Mouse (Mus musculus): ENCODE results near the gene Mpg.

Mpg gene

GRCm38 (mm10) chr11:32256146-32256545, 29.8 kb downstream of the Mpg start:
- no peak for TF ChIP-seq GATA4 (IDR thresholded peaks at IDR 0.05; ENCODE audit: insufficient replicate concordance, low read length)

- TF ChIP-seq GATA4 (IDR thresholded peaks at IDR 0.05; ENCODE audit: insufficient replicate concordance, low read length), result no peak
These were observed 30.3 kb downstream of the Mpg start for GRCm38 (mm10) chr11:32256566-32256965.

- TF ChIP-seq GATA4 (IDR thresholded peaks at IDR 0.05; ENCODE audit: insufficient replicate concordance, low read length), result no peak
These were observed 36.5 kb downstream of the Mpg start for GRCm38 (mm10) chr11:32262674-32263415.

GRCm38 (mm10) chr11:32265117-32265738, 38.9 kb downstream of the Mpg start:
- no peak for TF ChIP-seq GATA4 (IDR thresholded peaks at IDR 0.05; ENCODE audit: insufficient replicate concordance, low read length)

GRCm38 (mm10) chr11:32266194-32266593, 39.9 kb downstream of the Mpg start:
- TF ChIP-seq GATA4 (IDR thresholded peaks at IDR 0.05; ENCODE audit: insufficient replicate concordance, low read length), result no peak

GRCm38 (mm10) chr11:32266776-32267175, 40.5 kb downstream of the Mpg start:
- TF ChIP-seq GATA4 (IDR thresholded peaks at IDR 0.05; ENCODE audit: insufficient replicate concordance, low read length), result no peak

GRCm38 (mm10) chr11:32267188-32267884, 41.0 kb downstream of the Mpg start, which contains the start of gene Nprl3:
Gene Nprl3 (minus strand): TSS chr11:32267707.
- TF ChIP-seq GATA4 (IDR thresholded peaks at IDR 0.05; ENCODE audit: insufficient replicate concordance, low read length), result no peak

GRCm38 (mm10) chr11:32267964-32268363, 41.7 kb downstream of the Mpg start:
- TF ChIP-seq GATA4 (IDR thresholded peaks at IDR 0.05; ENCODE audit: insufficient replicate concordance, low read length), result no peak

GRCm38 (mm10) chr11:32268952-32269351, 42.6 kb downstream of the Mpg start:
- TF ChIP-seq GATA4 (IDR thresholded peaks at IDR 0.05; ENCODE audit: insufficient replicate concordance, low read length), result no peak

- no peak for TF ChIP-seq GATA4 (IDR thresholded peaks at IDR 0.05; ENCODE audit: insufficient replicate concordance, low read length)
These were observed 44.9 kb downstream of the Mpg start for GRCm38 (mm10) chr11:32271178-32271577.

GRCm38 (mm10) chr11:32276347-32276746, 50.0 kb downstream of the Mpg start, which contains the start of gene Hba-x:
Gene Hba-x (plus strand): TSS chr11:32276400.
- no peak for TF ChIP-seq GATA4 (IDR thresholded peaks at IDR 0.05; ENCODE audit: insufficient replicate concordance, low read length)

- TF ChIP-seq GATA4 (IDR thresholded peaks at IDR 0.05; ENCODE audit: insufficient replicate concordance, low read length), result no peak
These were observed 51.6 kb downstream of the Mpg start for GRCm38 (mm10) chr11:32277736-32278457.

- no peak for TF ChIP-seq GATA4 (IDR thresholded peaks at IDR 0.05; ENCODE audit: insufficient replicate concordance, low read length)
These were observed 52.2 kb downstream of the Mpg start for GRCm38 (mm10) chr11:32278458-32278957.

- no peak for TF ChIP-seq GATA4 (IDR thresholded peaks at IDR 0.05; ENCODE audit: insufficient replicate concordance, low read length)
These were observed 54.3 kb downstream of the Mpg start for GRCm38 (mm10) chr11:32280646-32281045.
